Comparison of ENCODE assay signal across 9 mouse cellular contexts in genomic region chr6:91713370-91713896, GRCm38 (mm10). TPM values are rescaled to one million over a fixed set of nuclear protein-coding genes. Genes with fewer than 3 reads are reported as not detected.
A peak's percentile ranks its signal among the peaks of the same experiment; 100 is the strongest.
DNase-seq lines count a peak whose midpoint lies in the region; ATAC-seq and TF ChIP-seq lines count a peak whose summit lies in the region.
"Had no signal": no experiment of that assay in that cellular context is flagged by ENCODE, and none has a peak within 500 bp of the region (broad histone marks: within the 10 kb centered on the region; RNA-seq: fewer than 3 reads in every experiment).

No protein-coding gene starts in this region.

- H3K79me2 ChIP-seq in CH12.LX (replicated peaks; ENCODE audit: control insufficient read depth, extremely low read depth, insufficient read depth, poor library complexity, severe bottlenecking), result no peaks in the 10 kb centered on the region

- TF ChIP-seq EP300 in CH12.LX (IDR thresholded peaks at IDR 0.05; ENCODE audit: low read length), result no peak

- H3K27me3 ChIP-seq in forebrain, embryonic 10.5 days (ENCODE audit: poor library complexity, severe bottlenecking), result no peaks in the 10 kb centered on the region
- H3K27me3 ChIP-seq in forebrain, embryonic 16.5 days (replicated peaks; ENCODE audit: control insufficient read depth, insufficient read depth, low read length), result no peaks in the 10 kb centered on the region
- H3K27me3 ChIP-seq in CH12.LX (replicated peaks), result no peaks in the 10 kb centered on the region
- H3K27me3 ChIP-seq in forebrain, embryonic 13.5 days, result no peaks in the 10 kb centered on the region
- no peaks in the 10 kb centered on the region for H3K27me3 ChIP-seq in liver, embryonic 15.5 days

- peak overlapping the region; percentile 9; the same call in 1 of the 2 replicates for H3K4me3 ChIP-seq in forebrain, embryonic 10.5 days
- no peak overlapping the region for H3K4me3 ChIP-seq in forebrain, embryonic 16.5 days (replicated peaks; ENCODE audit: low read length)
- H3K4me3 ChIP-seq in CH12.LX (replicated peaks in 1 of 3; ENCODE audit: low read depth in 2 of 3, low read length in 2 of 3, poor library complexity in 1 of 3), result no peak overlapping the region
- no peak overlapping the region for H3K4me3 ChIP-seq in forebrain, embryonic 13.5 days
- no peak overlapping the region for H3K4me3 ChIP-seq in liver, embryonic 15.5 days (replicated peaks)

- 5% methylated on average over 5 of the region's 5 CpGs for WGBS in forebrain, embryonic 10.5 days
- WGBS in forebrain, embryonic 16.5 days, result 11% methylated on average over 5 of the region's 5 CpGs
- 5% methylated on average over 5 of the region's 5 CpGs for WGBS in forebrain, embryonic 13.5 days
- 33% methylated on average over 5 of the region's 5 CpGs for WGBS in liver, embryonic 15.5 days (ENCODE audit: insufficient replicate concordance)

- H3K36me3 ChIP-seq in forebrain, embryonic 10.5 days (replicated peaks), result peaks cover 34% of the 10 kb centered on the region
- H3K36me3 ChIP-seq in forebrain, embryonic 16.5 days (ENCODE audit: control insufficient read depth, insufficient read depth), result peaks cover 5% of the 10 kb centered on the region; the same call in 1 of the 2 replicates
- H3K36me3 ChIP-seq in CH12.LX (replicated peaks in 1 of 2; ENCODE audit: control insufficient read depth in 1 of 2, insufficient read depth in 1 of 2, low read length in 1 of 2), result peaks cover 4 to 66% of the 10 kb centered on the region in 2 experiments
- peaks cover 24% of the 10 kb centered on the region for H3K36me3 ChIP-seq in forebrain, embryonic 13.5 days (ENCODE audit: poor library complexity, severe bottlenecking)
- peaks cover 15% of the 10 kb centered on the region for H3K36me3 ChIP-seq in liver, embryonic 15.5 days (replicated peaks)

- no peak for TF ChIP-seq CTCF in CH12.LX (conservative IDR thresholded peaks at IDR 0.05 in 1 of 2, IDR thresholded peaks at IDR 0.05 in 1 of 2; ENCODE audit: low read depth in 2 of 2, low read length in 2 of 2)

- in situ Hi-C loops in CH12.LX (cut with MboI; ENCODE audit: low pct_ligation_motif_present, low pct_unique_long_range_greater_than_20kb, low sequenced_read_pairs), result no loop called here

- H3K4me1 ChIP-seq in forebrain, embryonic 10.5 days, result peaks cover 58% of the 10 kb centered on the region
- H3K4me1 ChIP-seq in forebrain, embryonic 16.5 days (replicated peaks; ENCODE audit: control insufficient read depth, insufficient read depth, low read length), result peaks cover 26% of the 10 kb centered on the region
- H3K4me1 ChIP-seq in CH12.LX (ENCODE audit: control insufficient read depth in 1 of 2, insufficient read depth in 2 of 2), result peaks cover 18 to 57% of the 10 kb centered on the region in 2 experiments
- peaks cover 54% of the 10 kb centered on the region for H3K4me1 ChIP-seq in forebrain, embryonic 13.5 days
- H3K4me1 ChIP-seq in liver, embryonic 15.5 days (replicated peaks), result peaks cover 39% of the 10 kb centered on the region

- no peak overlapping the region for H3K4me2 ChIP-seq in forebrain, embryonic 16.5 days (ENCODE audit: low read length)
- peak overlapping the region; percentile 14; the same call in 1 of the 2 replicates for H3K4me2 ChIP-seq in CH12.LX (ENCODE audit: insufficient read depth, low read depth, poor library complexity, severe bottlenecking)
- no peak overlapping the region for H3K4me2 ChIP-seq in forebrain, embryonic 13.5 days
- H3K4me2 ChIP-seq in liver, embryonic 15.5 days, result no peak overlapping the region

- TF ChIP-seq POLR2A in CH12.LX (IDR thresholded peaks at IDR 0.05; ENCODE audit: low read depth, low read length), result no peak

- peak overlapping the region; percentile 88 for H3K27ac ChIP-seq in forebrain, embryonic 10.5 days
- no peak overlapping the region for H3K27ac ChIP-seq in forebrain, embryonic 16.5 days (ENCODE audit: low read length)
- peak overlapping the region; percentile 62 for H3K27ac ChIP-seq in CH12.LX (ENCODE audit: insufficient read depth, low read depth)
- H3K27ac ChIP-seq in forebrain, embryonic 13.5 days, result peak overlapping the region; percentile 84
- H3K27ac ChIP-seq in liver, embryonic 15.5 days (replicated peaks), result peak overlapping the region; percentile 71

- H3K9me3 ChIP-seq in forebrain, embryonic 10.5 days, result 0 out of 2 replicates have a peak, but pooled peaks cover 3% of the 10 kb centered on the region
- no peaks in the 10 kb centered on the region for H3K9me3 ChIP-seq in forebrain, embryonic 16.5 days (ENCODE audit: control insufficient read depth, low read length)
- H3K9me3 ChIP-seq in CH12.LX (replicated peaks; ENCODE audit: low read length), result peaks cover 3% of the 10 kb centered on the region
- no peaks in the 10 kb centered on the region for H3K9me3 ChIP-seq in forebrain, embryonic 13.5 days (replicated peaks)
- no peaks in the 10 kb centered on the region for H3K9me3 ChIP-seq in liver, embryonic 15.5 days (replicated peaks)

- no peak for DNase-seq in forebrain, embryonic 10.5 days (ENCODE audit: extremely low spot score, low spot score)
- DNase-seq in CH12.LX (ENCODE audit: extremely low read depth), result no peak
- no peak for DNase-seq in adrenal gland, adult 2 months
- no peak for DNase-seq in thymus, postnatal 10 days (ENCODE audit: low spot score in 2 of 2)
- no peak for DNase-seq in gastrocnemius, adult 8-10 months (ENCODE audit: low spot score in 2 of 2)
- DNase-seq: kidney, adult 8-10 months had no signal

- dilution Hi-C loops in CH12.LX (cut with MboI; ENCODE audit: extremely low pct_ligation_motif_present, extremely low pct_unique_long_range_greater_than_20kb, low sequenced_read_pairs), result no loop called here

- no peak overlapping the region; the same call in 1 of the 2 replicates for H3K9ac ChIP-seq in forebrain, embryonic 16.5 days (replicated peaks; ENCODE audit: low read depth, low read length)
- H3K9ac ChIP-seq in CH12.LX (ENCODE audit: insufficient read depth, low read depth), result no peak overlapping the region
- 0 out of 2 replicates have a peak overlapping the region, but pooled peaks have one; percentile 45 for H3K9ac ChIP-seq in forebrain, embryonic 13.5 days
- no peak overlapping the region for H3K9ac ChIP-seq in liver, embryonic 15.5 days

- ATAC-seq in forebrain, embryonic 16.5 days, result no peak
- ATAC-seq in forebrain, embryonic 13.5 days, result no peak
- ATAC-seq in liver, embryonic 15.5 days (ENCODE audit: insufficient read depth), result no peak

- TF ChIP-seq RAD21 in CH12.LX (IDR thresholded peaks at IDR 0.05; ENCODE audit: low read depth, low read length), result no peak

TF ChIP-seq in CH12.LX, 34 proteins besides CTCF, POLR2A, EP300 and RAD21:
- TF ChIP-seq ZKSCAN1 (IDR thresholded peaks at IDR 0.05; ENCODE audit: borderline replicate concordance, low read depth, low read length), result no peak
- no peak for TF ChIP-seq USF2 (conservative IDR thresholded peaks at IDR 0.05; ENCODE audit: low read depth, low read length)
- no peak for TF ChIP-seq NELFE (IDR thresholded peaks at IDR 0.05; ENCODE audit: low read depth, low read length)
- TF ChIP-seq E2F4 (IDR thresholded peaks at IDR 0.05; ENCODE audit: insufficient replicate concordance, low read depth, low read length), result no peak
- no peak for TF ChIP-seq ZNF384 (IDR thresholded peaks at IDR 0.05; ENCODE audit: low read depth, low read length)
- no peak for TF ChIP-seq POLR2AphosphoS2 (IDR thresholded peaks at IDR 0.05; ENCODE audit: low read depth, low read length)
- TF ChIP-seq CHD1 (IDR thresholded peaks at IDR 0.05; ENCODE audit: low read depth, low read length), result no peak
- TF ChIP-seq MAX (IDR thresholded peaks at IDR 0.05; ENCODE audit: low read length), result no peak

RNA-seq across cellular contexts. Expression of gene Slc6a6, which starts 29.6 kb away (rescaled TPM):
- polyA plus RNA-seq in forebrain, embryonic 10.5 days (2016; fragmentation: Nextera tagmentation; extraction: Ambion mirVana), result 42.4 and 47.0 TPM in 2 replicates
- polyA plus RNA-seq in forebrain, embryonic 16.5 days (2015; fragmentation: Nextera tagmentation; extraction: Ambion mirVana), result 98.6 and 107 TPM in 2 replicates
- total RNA-seq in CH12.LX (2012; rRNA removed) (28.9 and 31.3 TPM in 2 replicates), CH12.LX (2014; rRNA removed) (28.4 and 30.1 TPM in 2 replicates)
- 42.6 and 56.0 TPM in 2 replicates for polyA plus RNA-seq in CH12.LX (2012; ENCODE audit: insufficient read length, low read depth)
- polyA plus RNA-seq in forebrain, embryonic 13.5 days (2015; fragmentation: Nextera tagmentation; extraction: Ambion mirVana), result 68.2 and 73.1 TPM in 2 replicates
- polyA plus RNA-seq in liver, embryonic 15.5 days (2015; fragmentation: Nextera tagmentation; extraction: Ambion mirVana), result 19.5 and 20.1 TPM in 2 replicates
- total RNA-seq in adrenal gland, adult 2 months (2021), result 100 to 1,000 TPM; 466 to 626 TPM
- 570 and 815 TPM in 2 replicates for polyA plus RNA-seq in adrenal gland, adult 2 months (2012; rRNA removed)
- total RNA-seq in gastrocnemius, adult 8-10 months (2022), result 10 to 100 TPM; 66.0 to 81.7 (median 77.6) TPM
